Mouse (Mus musculus): ENCODE measurements around the gene Wfs1. TPM values are rescaled to one million over a fixed set of nuclear protein-coding genes. Genes with fewer than 3 reads are reported as not detected.
"Not testable (repeated sequence)": the region's sequence is repeated elsewhere in the genome, so short reads cannot be mapped to it uniquely, and the experiment has no call there.

The Wfs1 gene
- total RNA-seq, 2 experiments from 2014 or later: 19.0 to 19.6 TPM

DNA sequence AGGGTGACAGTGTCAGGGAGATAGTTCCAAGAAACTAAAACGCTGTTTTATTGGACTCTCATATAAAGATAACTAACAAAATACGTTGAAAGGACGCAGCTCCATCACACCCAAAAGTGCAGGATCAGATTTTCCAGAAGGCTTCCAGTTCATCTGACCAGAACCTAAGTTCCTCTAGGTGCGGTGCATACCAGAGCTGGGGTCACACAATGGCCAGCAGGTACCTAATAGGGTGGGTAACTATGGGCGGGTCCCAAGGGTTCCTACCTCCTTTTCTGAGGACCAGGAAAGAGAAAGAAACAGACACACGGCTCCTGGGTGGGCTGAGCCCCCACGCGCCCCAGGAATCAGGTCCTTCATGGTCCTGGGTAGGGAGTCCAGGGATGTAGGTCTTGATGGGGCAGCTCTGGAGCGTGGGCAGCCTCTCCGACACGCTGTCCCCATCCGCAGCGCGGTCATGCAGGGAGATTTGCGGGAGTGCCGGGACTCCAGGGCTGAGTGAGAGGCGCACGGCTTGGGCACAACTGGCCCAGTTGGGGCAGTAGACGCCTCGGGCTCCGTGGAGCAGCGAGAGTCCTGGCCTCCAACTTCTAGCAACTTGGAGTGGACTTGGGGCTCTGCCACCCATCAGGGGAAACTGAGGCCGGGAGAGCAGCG lies 753 bp downstream of the Wfs1 start:
- no peak for DNase-seq

DNA sequence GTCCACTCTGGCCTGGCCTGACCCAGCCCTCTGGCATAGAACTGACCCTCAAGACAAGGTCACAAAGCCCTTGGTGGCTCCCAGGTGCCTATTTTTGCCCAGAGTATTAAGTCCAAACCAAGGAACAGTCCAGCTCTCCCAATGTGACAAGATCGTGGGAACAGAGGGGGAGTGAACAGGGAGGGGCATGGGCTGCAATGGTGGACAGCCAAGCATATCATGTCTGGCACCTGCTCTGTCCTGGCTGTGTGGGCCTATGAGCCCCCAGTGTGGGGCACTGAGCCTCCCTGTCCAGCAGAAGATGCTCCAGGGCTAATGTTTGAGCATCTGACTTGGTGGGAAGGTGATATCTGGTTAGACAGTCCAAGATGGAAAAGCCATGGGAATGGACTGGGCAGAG lies 2.4 kb downstream of the Wfs1 start:
- DNase-seq: no peak

- DNase-seq: no peak
Observed at GRCm38 (mm10) chr5:36982271-36982670, 6.7 kb downstream of the Wfs1 start.

- no peak for DNase-seq
Observed at GRCm38 (mm10) chr5:36979631-36980030, 9.4 kb downstream of the Wfs1 start.

DNA sequence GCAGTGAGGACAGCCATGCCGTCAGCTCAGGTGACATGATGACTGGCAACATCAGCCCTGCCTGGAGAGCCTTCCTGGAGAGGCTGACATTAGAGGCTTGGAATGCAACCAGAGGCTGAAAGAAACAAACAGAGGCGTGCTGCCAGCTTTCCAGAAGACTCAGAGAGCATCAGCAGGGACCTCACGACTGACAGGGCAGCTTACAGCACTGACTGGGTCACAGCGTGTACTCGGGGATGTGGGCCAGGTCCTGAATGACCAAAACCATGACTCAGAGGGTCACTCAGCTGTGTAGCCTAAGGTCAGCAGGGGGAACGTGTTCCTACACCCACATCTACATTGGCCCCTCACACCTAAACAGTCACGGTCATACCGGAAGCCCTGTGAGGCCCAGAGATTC lies 10.0 kb downstream of the Wfs1 start:
- no peak for DNase-seq

DNA sequence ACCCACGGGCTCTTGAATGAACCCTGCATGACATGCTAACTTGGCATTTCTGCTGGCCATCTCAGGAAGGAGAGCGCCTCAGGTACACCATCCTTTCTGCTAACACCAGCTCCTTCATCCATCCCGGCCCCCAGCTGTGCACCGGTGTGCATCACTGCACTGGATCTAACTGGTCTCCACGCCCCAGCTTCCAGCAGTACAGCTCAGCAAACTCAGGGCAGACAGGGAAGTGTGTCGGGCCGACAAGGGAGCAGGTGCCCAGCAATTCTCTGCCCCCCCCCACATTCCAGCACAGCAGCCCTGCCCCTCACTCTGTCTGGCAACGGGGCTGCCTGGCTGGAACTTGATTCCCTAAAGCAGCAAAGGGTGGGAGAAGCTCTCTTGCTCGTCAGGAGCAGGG lies 11.2 kb downstream of the Wfs1 start:
- no peak for DNase-seq

DNA sequence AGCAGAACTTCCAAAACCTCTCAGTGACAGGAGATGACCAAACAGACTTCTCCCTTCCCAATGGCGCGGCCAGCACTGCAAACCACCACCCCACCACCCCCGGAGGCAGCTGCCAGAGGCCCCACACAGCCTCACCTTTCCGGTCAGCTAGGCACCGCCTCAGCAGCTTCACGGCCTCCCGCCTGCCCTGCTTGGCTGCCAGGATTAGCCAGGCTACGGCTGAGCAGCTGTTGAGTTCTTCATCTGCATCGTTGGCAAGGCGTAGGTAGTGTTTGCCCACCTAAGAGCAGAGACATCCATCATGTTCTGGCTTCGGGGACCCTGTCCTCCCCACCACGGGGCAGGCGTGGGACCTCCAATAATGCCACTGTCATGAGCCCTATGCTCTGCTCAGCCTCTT lies 13.7 kb downstream of the Wfs1 start:
- no peak for DNase-seq

- no peak for DNase-seq
Observed at GRCm38 (mm10) chr5:36971587-36971986, 17.4 kb downstream of the Wfs1 start.

DNA sequence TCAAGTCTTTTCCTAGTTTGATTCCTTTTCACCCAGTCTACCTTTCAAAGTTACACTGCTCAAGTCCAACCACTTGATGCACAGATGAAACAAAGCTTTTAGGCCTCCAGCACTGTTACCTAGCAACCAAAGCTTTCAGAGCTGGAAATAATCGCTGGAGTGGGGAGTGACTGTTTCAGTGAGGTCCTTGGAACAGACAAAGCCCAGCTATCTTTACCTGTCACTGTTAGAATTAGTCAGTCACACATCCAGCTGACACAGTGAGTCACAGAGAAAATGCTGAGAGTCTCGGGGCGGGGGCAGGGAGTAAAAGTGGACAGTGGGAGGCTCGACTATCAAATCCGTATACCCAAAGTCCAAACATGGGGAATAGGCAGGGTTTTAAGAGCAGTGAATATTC lies 28.5 kb downstream of the Wfs1 start:
- DNase-seq: no peak

GRCm38 (mm10) chr5:36958837-36959236 lies 30.2 kb downstream of the Wfs1 start:
- peak; percentile 82 for DNase-seq

GRCm38 (mm10) chr5:36955366-36955765 lies 33.6 kb downstream of the Wfs1 start:
- peak; percentile 62 for DNase-seq

- DNase-seq: no peak
Observed at GRCm38 (mm10) chr5:36952311-36952710, 36.7 kb downstream of the Wfs1 start.

DNA sequence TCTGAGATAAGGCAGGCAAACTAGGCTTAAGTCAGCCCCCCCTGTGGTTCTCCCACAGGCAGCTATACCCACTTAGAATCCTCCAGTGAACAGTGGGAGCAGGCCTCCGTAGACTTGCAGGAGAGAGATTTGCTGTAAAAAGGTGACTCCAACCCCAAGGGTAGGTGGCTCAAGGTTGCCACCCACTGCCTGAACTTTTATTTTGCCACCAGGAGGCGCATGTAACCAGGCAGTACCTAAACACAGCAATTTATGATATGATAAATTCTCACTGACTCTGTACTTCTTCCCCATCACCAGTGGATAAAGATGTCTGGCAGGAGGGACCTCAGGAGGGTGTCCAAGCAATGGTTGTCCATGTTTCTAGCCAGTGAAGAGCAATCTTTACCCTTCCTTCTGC lies 38.1 kb downstream of the Wfs1 start:
- peak; percentile 16 for DNase-seq

DNA sequence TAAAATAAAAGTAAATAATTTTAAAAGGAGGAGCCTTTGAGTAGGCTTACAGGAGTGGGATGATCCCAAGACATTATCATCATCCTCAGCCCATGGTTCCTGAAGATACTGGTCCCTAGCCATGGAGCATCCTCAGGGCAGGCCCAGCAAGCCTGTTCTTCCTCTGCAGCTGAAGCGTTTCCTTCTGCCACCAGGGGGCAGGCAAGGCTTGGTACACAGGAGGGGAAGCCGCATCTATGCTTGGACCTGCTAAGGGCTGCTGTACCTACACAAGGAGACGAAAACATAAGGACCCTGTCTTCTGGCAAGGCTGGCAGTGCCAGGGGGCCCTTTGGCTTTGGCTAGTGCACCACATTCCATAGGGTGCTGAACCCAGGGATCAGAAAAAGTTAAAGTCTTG lies 40.2 kb downstream of the Wfs1 start:
- peak; percentile 84 for DNase-seq

DNA sequence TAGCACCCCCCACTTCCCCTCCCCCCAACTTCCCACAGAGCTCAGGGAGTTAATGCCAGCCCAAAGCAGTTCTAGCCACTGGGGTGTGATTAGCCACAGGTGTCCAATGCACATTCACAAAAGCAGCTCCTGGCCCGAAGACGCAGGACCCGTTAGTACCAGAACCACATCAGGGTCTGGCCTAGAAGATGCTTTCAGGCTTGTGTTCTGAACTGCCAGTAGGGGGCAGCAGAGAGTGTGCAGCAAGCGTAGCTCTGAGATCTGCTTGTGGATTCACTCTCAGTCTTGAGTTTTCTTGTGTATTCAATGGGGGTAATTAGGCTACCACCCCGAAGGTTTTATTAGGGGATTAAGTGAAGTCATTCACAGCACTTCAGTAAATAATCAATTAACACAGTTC lies 42.6 kb downstream of the Wfs1 start:
- DNase-seq: peak; percentile 75

DNA sequence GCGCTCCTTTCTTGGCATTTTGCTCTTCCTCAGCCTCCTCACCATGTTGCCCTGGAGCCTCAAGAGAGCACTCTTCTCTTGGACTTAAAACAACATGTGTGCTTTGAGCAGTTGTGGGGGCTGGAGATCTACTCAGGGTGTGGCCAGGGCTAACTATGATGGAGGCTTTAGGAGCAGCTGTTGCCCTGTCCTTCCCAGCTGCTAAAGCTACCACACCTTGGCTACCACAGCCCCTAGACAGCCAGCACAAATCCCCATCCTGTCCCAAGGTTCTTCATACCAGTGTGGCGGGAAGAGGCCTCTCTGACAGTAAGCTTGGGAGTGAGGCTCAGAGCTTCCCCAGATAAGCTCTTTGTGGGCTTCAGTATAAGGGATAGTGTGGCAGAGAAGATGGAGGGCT lies 43.3 kb downstream of the Wfs1 start:
- no peak for DNase-seq

GRCm38 (mm10) chr5:36945102-36945701 lies 43.8 kb downstream of the Wfs1 start:
- DNase-seq: no peak

- DNase-seq: no peak
Observed at GRCm38 (mm10) chr5:36944552-36944951, 44.5 kb downstream of the Wfs1 start.

- no peak for DNase-seq
Observed at GRCm38 (mm10) chr5:36942446-36942845, 46.6 kb downstream of the Wfs1 start.

DNA sequence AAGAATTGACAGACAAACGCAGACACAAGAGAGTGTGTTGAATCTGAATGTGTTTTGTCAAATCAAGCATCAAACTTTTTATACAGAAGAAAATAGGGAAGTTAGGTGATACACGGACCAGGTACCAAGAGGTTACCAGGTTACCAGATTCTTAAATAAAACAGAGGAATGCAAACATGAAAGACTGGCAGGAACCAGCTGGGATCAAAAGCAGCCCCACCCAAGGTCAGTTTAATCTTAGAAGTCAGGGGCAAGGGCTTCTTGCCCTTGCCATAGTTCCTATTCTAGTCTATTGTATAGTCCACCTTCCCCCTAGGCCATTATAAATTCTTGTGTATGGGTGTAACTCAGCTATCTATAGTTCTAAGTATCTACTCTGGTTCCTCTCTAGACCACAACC lies 50.0 kb downstream of the Wfs1 start:
- DNase-seq: not testable (repeated sequence)

- DNase-seq: no peak
Observed at GRCm38 (mm10) chr5:36938021-36938420, 51.0 kb downstream of the Wfs1 start.

- DNase-seq: peak; percentile 15
Observed at GRCm38 (mm10) chr5:36936548-36936947, 52.5 kb downstream of the Wfs1 start.

DNA sequence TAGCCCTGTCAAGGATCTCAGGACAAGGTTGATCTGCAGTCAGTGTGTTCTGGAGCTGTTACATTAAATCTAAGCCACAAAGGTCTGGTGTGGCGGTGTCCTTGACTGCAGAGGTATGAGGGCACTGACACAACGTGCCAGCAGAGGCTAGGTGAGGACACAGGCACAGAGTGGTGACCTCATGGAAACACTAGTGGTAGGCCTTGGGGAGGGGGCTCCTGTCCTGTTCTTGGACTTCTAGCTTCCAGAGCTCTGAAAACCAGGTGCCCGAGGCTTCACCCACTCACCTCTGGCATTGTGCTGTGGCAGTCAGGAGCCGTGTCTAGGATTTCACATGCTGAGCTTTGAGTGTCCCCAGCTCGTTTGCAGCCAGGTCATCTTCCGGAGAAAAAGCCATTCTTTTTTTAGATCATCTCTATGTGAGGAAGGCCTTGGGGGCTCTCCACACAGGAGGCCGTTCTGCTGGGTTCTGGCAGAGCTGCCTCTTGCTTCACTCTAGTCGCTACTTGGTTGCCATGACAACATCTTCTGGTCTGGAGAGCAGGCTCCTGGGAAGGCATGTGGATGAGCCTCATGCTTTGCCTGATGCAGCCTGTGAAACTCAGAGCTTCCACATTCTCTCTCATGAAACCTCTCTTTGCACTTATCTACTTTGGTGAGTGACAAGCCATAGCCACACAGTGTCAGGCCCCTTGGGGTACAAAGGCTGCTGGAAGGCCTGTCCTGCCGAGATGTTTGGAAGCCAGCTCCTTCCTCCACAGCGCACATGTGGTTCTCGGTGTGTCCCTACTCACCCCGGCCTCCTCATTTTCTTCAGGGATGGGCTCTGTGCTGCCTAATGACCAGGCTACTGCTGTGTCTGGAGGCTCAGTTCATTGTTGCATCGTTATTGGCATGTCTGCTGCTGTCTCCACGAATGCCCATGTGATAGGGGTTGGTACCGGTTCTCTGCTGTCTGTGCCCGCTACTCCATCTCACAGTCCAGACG lies 53.2 kb downstream of the Wfs1 start:
- peak; percentile 30 for DNase-seq
